7 mouse cellular contexts compared by ENCODE assay signal in the genomic region with DNA sequence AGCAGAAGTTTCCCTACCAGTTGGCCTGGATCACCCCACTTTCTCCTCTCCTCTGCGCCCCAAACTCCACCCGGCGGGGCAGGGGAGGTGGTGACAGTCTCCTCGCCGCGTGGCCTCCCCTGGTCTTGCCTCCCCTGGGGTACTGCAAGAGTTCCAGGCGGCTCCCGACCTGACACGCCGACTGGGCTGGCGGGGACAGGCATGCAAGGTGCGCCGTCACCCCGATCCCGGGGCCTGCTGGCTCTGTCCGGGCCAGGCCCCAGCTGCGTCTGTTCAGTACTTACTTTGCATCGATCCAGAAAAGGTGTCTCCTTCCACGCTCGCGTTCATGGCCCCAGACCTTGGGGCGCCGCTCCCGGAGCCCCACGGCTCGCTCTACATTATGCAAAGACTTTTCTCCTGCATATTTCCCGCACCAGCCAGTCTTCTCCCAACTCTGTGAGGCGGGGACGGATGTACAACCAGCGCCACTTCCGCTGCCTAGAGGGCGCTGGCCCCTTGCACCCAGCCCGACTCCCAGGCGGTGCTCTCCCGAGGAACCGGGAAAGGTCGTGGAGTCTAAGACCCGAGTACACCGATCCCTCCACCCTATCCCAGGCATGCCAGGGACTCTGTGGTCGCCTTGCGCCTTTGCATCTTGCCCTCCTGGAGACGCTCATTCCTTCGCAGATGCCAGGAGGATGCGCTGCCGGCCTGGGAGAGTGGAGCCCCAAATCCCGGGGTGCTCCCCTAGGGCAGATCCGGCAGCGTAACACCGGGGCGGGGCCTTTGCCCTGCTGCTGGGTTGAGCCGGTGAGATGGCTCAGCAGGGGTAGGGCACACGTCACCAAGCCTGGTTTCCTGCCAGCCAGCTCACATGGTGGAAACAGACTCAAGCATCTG. TPM values are rescaled to one million over a fixed set of nuclear protein-coding genes. Genes with fewer than 3 reads are reported as not detected.
DNase-seq lines count a peak whose midpoint lies in the region; ATAC-seq lines count a peak whose summit lies in the region.

A gene (minus strand): TSS at position 753 of the 882 bp plus-strand sequence.

- peak within 1 kb of the TSS; percentile 87 for H3K27ac ChIP-seq in intestine, embryonic 15.5 days
- H3K27ac ChIP-seq in midbrain, embryonic 10.5 days (replicated peaks): peak within 1 kb of the TSS; percentile 95

- DNase-seq in adrenal gland, adult 18-20 months (ENCODE audit: low spot score in 2 of 2): peak; percentile 78 to 89
- DNase-seq in embryo, embryonic 11 days: peak; percentile 92
- DNase-seq in gastrocnemius, postnatal 36 days: peak; percentile 73 to 84
- peak; percentile 84 to 87 for DNase-seq in left cerebral cortex, postnatal 25 days (ENCODE audit: low spot score in 2 of 2)
- peak; percentile 85 for DNase-seq in midbrain, embryonic 10.5 days (ENCODE audit: low spot score)
- DNase-seq in right cerebral cortex, postnatal 4 days: peak; percentile 77

- peaks cover 8% of the 10 kb centered on the region; the same call in 1 of the 2 replicates for H3K4me1 ChIP-seq in intestine, embryonic 15.5 days (replicated peaks)
- peaks cover 26% of the 10 kb centered on the region for H3K4me1 ChIP-seq in midbrain, embryonic 10.5 days

- H3K36me3 ChIP-seq in intestine, embryonic 15.5 days: peaks cover 12% of the 10 kb centered on the region; the same call in 1 of the 2 replicates
- peaks cover 26% of the 10 kb centered on the region for H3K36me3 ChIP-seq in midbrain, embryonic 10.5 days

- peak within 1 kb of the TSS; percentile 83 for H3K4me3 ChIP-seq in intestine, embryonic 15.5 days (replicated peaks)
- H3K4me3 ChIP-seq in midbrain, embryonic 10.5 days: peak within 1 kb of the TSS; percentile 91

- no peaks in the 10 kb centered on the region for H3K9me3 ChIP-seq in intestine, embryonic 15.5 days
- H3K9me3 ChIP-seq in midbrain, embryonic 10.5 days (replicated peaks): no peaks in the 10 kb centered on the region

- H3K9ac ChIP-seq in intestine, embryonic 15.5 days: peak within 1 kb of the TSS; percentile 90

- H3K4me2 ChIP-seq in intestine, embryonic 15.5 days (replicated peaks): peak within 1 kb of the TSS; percentile 87

- H3K27me3 ChIP-seq in intestine, embryonic 15.5 days (replicated peaks): no peaks in the 10 kb centered on the region
- H3K27me3 ChIP-seq in midbrain, embryonic 10.5 days (ENCODE audit: low read depth, poor library complexity, severe bottlenecking): no peaks in the 10 kb centered on the region; the same call in 1 of the 2 replicates

- intact Hi-C loops in gastrocnemius, postnatal 36 days (cut with DNase I): no loop called here
- intact Hi-C loops in left cerebral cortex, postnatal 25 days (cut with DNase I): no loop called here

- peak; percentile 96 for ATAC-seq in intestine, embryonic 15.5 days

- WGBS in intestine, embryonic 15.5 days: under 1% methylated on average over 52 of the region's 52 CpGs
- WGBS in midbrain, embryonic 10.5 days: under 1% methylated on average over 52 of the region's 52 CpGs

RNA-seq across cellular contexts. Expression of the gene that starts here (rescaled TPM):
- 10 to 100 TPM; 13.6 to 15.0 TPM for total RNA-seq in adrenal gland, adult 18-20 months (2021)
- 1 to 10 TPM; 6.7 to 8.0 TPM for total RNA-seq in gastrocnemius, postnatal 36 days (2021)
- 29.3 and 31.9 TPM in 2 replicates for polyA plus RNA-seq in intestine, embryonic 15.5 days (2015; fragmentation: Nextera tagmentation; extraction: Ambion mirVana)
- total RNA-seq in left cerebral cortex, postnatal 25 days (2021): 10 to 100 TPM; 15.1 to 15.4 TPM
- polyA plus RNA-seq in midbrain, embryonic 10.5 days (2016; fragmentation: Nextera tagmentation; extraction: Ambion mirVana): 37.8 and 38.0 TPM in 2 replicates

Comparison
In these comparisons a context has a peak if more than half of its experiments do, and no peak if none do; other contexts are left out.
1. Peak in every context shown above with its lines: DNase-seq, ATAC-seq, H3K4me3 ChIP-seq and H3K27ac ChIP-seq.